In genomic region chr3:54795806-54796205, GRCm38 (mm10) we compare ENCODE assay signal across 14 mouse cellular contexts. TPM values are rescaled to one million over a fixed set of nuclear protein-coding genes. Genes with fewer than 3 reads are reported as not detected.
DNase-seq lines count a peak whose midpoint lies in the region; ATAC-seq and TF ChIP-seq lines count a peak whose summit lies in the region.
"Had no signal": no experiment of that assay in that cellular context is flagged by ENCODE, and none has a peak within 500 bp of the region (broad histone marks: within the 10 kb centered on the region; RNA-seq: fewer than 3 reads in every experiment).

No protein-coding gene starts in this region.

- DNase-seq in cerebellum, adult 9-10 months = peak; percentile 59
- DNase-seq in cerebellum, adult 9-11 months = no peak
- DNase-seq in midbrain, postnatal 0 days (ENCODE audit: low spot score) = no peak
- DNase-seq in midbrain, embryonic 10.5 days (ENCODE audit: low spot score) = no peak
- DNase-seq in spleen, postnatal 14 days (ENCODE audit: low spot score in 2 of 2) = no peak
- no peak for DNase-seq in urinary bladder, postnatal 25 days (ENCODE audit: low spot score)
- DNase-seq: gastrocnemius, postnatal 25 days; heart, postnatal 36 days; kidney, postnatal 10 days; left cerebral cortex, postnatal 4 days had no signal

- no peak overlapping the region for H3K27ac ChIP-seq in intestine, postnatal 0 days (ENCODE audit: low read depth, low read length)
- H3K27ac ChIP-seq in intestine, embryonic 16.5 days (ENCODE audit: low read length) = no peak overlapping the region
- no peak overlapping the region for H3K27ac ChIP-seq in midbrain, postnatal 0 days (ENCODE audit: low read depth, low read length)
- no peak overlapping the region for H3K27ac ChIP-seq in midbrain, embryonic 10.5 days (replicated peaks)
- H3K27ac ChIP-seq: stomach, embryonic 15.5 days had no signal

- H3K9me3 ChIP-seq in intestine, postnatal 0 days (ENCODE audit: control insufficient read depth) = no peaks in the 10 kb centered on the region
- H3K9me3 ChIP-seq in intestine, embryonic 16.5 days (ENCODE audit: control insufficient read depth, low read length) = peaks cover 13% of the 10 kb centered on the region
- H3K9me3 ChIP-seq in midbrain, postnatal 0 days (ENCODE audit: low read length) = no peaks in the 10 kb centered on the region
- peaks cover 9% of the 10 kb centered on the region for H3K9me3 ChIP-seq in midbrain, embryonic 10.5 days (replicated peaks)
- H3K9me3 ChIP-seq: stomach, embryonic 15.5 days had no signal

- no peak overlapping the region for H3K9ac ChIP-seq in intestine, postnatal 0 days (ENCODE audit: low read depth, low read length)
- H3K9ac ChIP-seq in intestine, embryonic 16.5 days (ENCODE audit: low read depth, low read length) = no peak overlapping the region
- H3K9ac ChIP-seq in midbrain, postnatal 0 days (replicated peaks; ENCODE audit: low read length, poor library complexity, severe bottlenecking) = no peak overlapping the region
- H3K9ac ChIP-seq: stomach, embryonic 15.5 days had no signal

- WGBS in intestine, postnatal 0 days = 97% methylated on average over 1 of the region's 1 CpGs
- WGBS in intestine, embryonic 16.5 days = 100% methylated on average over 1 of the region's 1 CpGs
- 100% methylated on average over 1 of the region's 1 CpGs for WGBS in midbrain, postnatal 0 days
- WGBS in midbrain, embryonic 10.5 days = 91% methylated on average over 1 of the region's 1 CpGs

- H3K4me3 ChIP-seq in intestine, postnatal 0 days (ENCODE audit: low read depth, low read length) = no peak overlapping the region
- no peak overlapping the region for H3K4me3 ChIP-seq in intestine, embryonic 16.5 days (ENCODE audit: low read length)
- H3K4me3 ChIP-seq in midbrain, postnatal 0 days (ENCODE audit: low read depth, low read length) = no peak overlapping the region
- no peak overlapping the region for H3K4me3 ChIP-seq in midbrain, embryonic 10.5 days
- H3K4me3 ChIP-seq: stomach, embryonic 15.5 days had no signal

- no peak for ATAC-seq in intestine, postnatal 0 days
- ATAC-seq in intestine, embryonic 16.5 days = no peak
- no peak for ATAC-seq in midbrain, postnatal 0 days (ENCODE audit: low FRiP score)

- H3K36me3 ChIP-seq in intestine, postnatal 0 days (ENCODE audit: control insufficient read depth, insufficient read depth) = no peaks in the 10 kb centered on the region
- H3K36me3 ChIP-seq in intestine, embryonic 16.5 days (ENCODE audit: control insufficient read depth, insufficient read depth, low read length) = peaks cover 9% of the 10 kb centered on the region; the same call in 1 of the 2 replicates
- no peaks in the 10 kb centered on the region for H3K36me3 ChIP-seq in midbrain, postnatal 0 days (ENCODE audit: insufficient read depth, low read length)
- H3K36me3 ChIP-seq in midbrain, embryonic 10.5 days = 0 out of 2 replicates have a peak, but pooled peaks cover 3% of the 10 kb centered on the region
- H3K36me3 ChIP-seq: stomach, embryonic 15.5 days had no signal

- H3K4me1 ChIP-seq in intestine, postnatal 0 days (replicated peaks; ENCODE audit: control insufficient read depth, insufficient read depth, low read length) = no peaks in the 10 kb centered on the region
- no peaks in the 10 kb centered on the region for H3K4me1 ChIP-seq in intestine, embryonic 16.5 days (ENCODE audit: control insufficient read depth, insufficient read depth, low read length)
- H3K4me1 ChIP-seq in midbrain, postnatal 0 days (ENCODE audit: insufficient read depth, low read length) = no peaks in the 10 kb centered on the region
- 0 out of 2 replicates have a peak, but pooled peaks cover 3% of the 10 kb centered on the region for H3K4me1 ChIP-seq in midbrain, embryonic 10.5 days
- H3K4me1 ChIP-seq: stomach, embryonic 15.5 days had no signal

- TF ChIP-seq CTCF in intestine, postnatal 0 days (IDR thresholded peaks at IDR 0.05; ENCODE audit: low read depth) = peak; percentile 63
- TF ChIP-seq CTCF in midbrain, postnatal 0 days (IDR thresholded peaks at IDR 0.05) = peak; percentile 56

- no peak overlapping the region for H3K4me2 ChIP-seq in intestine, postnatal 0 days (replicated peaks; ENCODE audit: low read depth)
- no peak overlapping the region for H3K4me2 ChIP-seq in intestine, embryonic 16.5 days (ENCODE audit: low read depth, low read length)
- no peak overlapping the region for H3K4me2 ChIP-seq in midbrain, postnatal 0 days (ENCODE audit: low read depth, low read length, poor library complexity, severe bottlenecking)
- H3K4me2 ChIP-seq: stomach, embryonic 15.5 days had no signal

- no peaks in the 10 kb centered on the region for H3K27me3 ChIP-seq in intestine, postnatal 0 days (replicated peaks; ENCODE audit: control insufficient read depth, insufficient read depth, low read length)
- H3K27me3 ChIP-seq in intestine, embryonic 16.5 days (replicated peaks; ENCODE audit: control insufficient read depth, insufficient read depth, low read length) = no peaks in the 10 kb centered on the region
- no peaks in the 10 kb centered on the region for H3K27me3 ChIP-seq in midbrain, postnatal 0 days (ENCODE audit: insufficient read depth, low read length)
- H3K27me3 ChIP-seq in midbrain, embryonic 10.5 days (ENCODE audit: low read depth, poor library complexity, severe bottlenecking) = peaks cover 15% of the 10 kb centered on the region; the same call in 1 of the 2 replicates
- H3K27me3 ChIP-seq: stomach, embryonic 15.5 days had no signal

RNA-seq across cellular contexts. Expression of gene Rfxap, which starts 11.8 kb away (rescaled TPM):
- 28.8 and 30.8 TPM in 2 replicates for polyA plus RNA-seq in intestine, postnatal 0 days (2015; fragmentation: Nextera tagmentation; extraction: Ambion mirVana)
- 22.8 and 24.4 TPM in 2 replicates for polyA plus RNA-seq in intestine, embryonic 16.5 days (2015; fragmentation: Nextera tagmentation; extraction: Ambion mirVana)
- total RNA-seq in midbrain, postnatal 0 days (2014; rRNA removed) = 44.8 and 65.9 TPM in 2 replicates
- 42.6 and 48.2 TPM in 2 replicates for polyA plus RNA-seq in midbrain, postnatal 0 days (2015; fragmentation: Nextera tagmentation; extraction: Ambion mirVana)
- 38.7 and 41.0 TPM in 2 replicates for polyA plus RNA-seq in midbrain, embryonic 10.5 days (2016; fragmentation: Nextera tagmentation; extraction: Ambion mirVana)

RNA-seq across cellular contexts. Expression of gene Smad9, which starts 40.4 kb away (rescaled TPM):
- polyA plus RNA-seq in intestine, postnatal 0 days (2015; fragmentation: Nextera tagmentation; extraction: Ambion mirVana) = 0.70 and 0.93 TPM in 2 replicates
- 1.0 and 1.4 TPM in 2 replicates for polyA plus RNA-seq in intestine, embryonic 16.5 days (2015; fragmentation: Nextera tagmentation; extraction: Ambion mirVana)
- total RNA-seq in midbrain, postnatal 0 days (2014; rRNA removed) = 4.6 and 6.0 TPM in 2 replicates
- 0.67 and 0.69 TPM in 2 replicates for polyA plus RNA-seq in midbrain, postnatal 0 days (2015; fragmentation: Nextera tagmentation; extraction: Ambion mirVana)
- polyA plus RNA-seq in midbrain, embryonic 10.5 days (2016; fragmentation: Nextera tagmentation; extraction: Ambion mirVana) = 0.11 and 0.14 TPM in 2 replicates
- total RNA-seq: megakaryocyte progenitor cell, adult 5-6 weeks had no signal
